Mouse (Mus musculus) midbrain, embryonic 13.5 days (tissue): Measurements from ENCODE around the gene Galns. TPM values are rescaled to one million over a fixed set of nuclear protein-coding genes. Genes with fewer than 3 reads are reported as not detected.
A peak's percentile ranks its signal among the peaks of the same experiment; 100 is the strongest.

Experiments
- ATAC-seq: fragments of 200-750 bp; cut with Nextera tagmentation; 2 replicates; pipeline ENCODE4 v1.8.0; 2017; ENCODE audit warnings: mild to moderate bottlenecking, moderate TSS enrichment, moderate library complexity
- H3K27ac ChIP-seq: fragments of 300-500 bp; sonication (generic); 2 replicates; pipeline ENCODE4 v1.5.1; 2015; ENCODE audit warnings: inconsistent platforms, mild to moderate bottlenecking, moderate library complexity
- H3K27me3 ChIP-seq: fragments of 300-500 bp; sonication (generic); 2 replicates; pipeline ENCODE4 v1.6.1; 2015; ENCODE audit warnings: mild to moderate bottlenecking, inconsistent platforms
- H3K36me3 ChIP-seq: fragments of 300-500 bp; sonication (generic); 2 replicates; pipeline ENCODE4 v1.6.1; 2015; ENCODE audit warnings: mild to moderate bottlenecking, inconsistent platforms
- H3K4me1 ChIP-seq: fragments of 300-500 bp; sonication (generic); replicated peaks from 2 replicates; pipeline ENCODE4 v1.6.1; 2015; ENCODE audit warnings: inconsistent platforms
- H3K4me2 ChIP-seq: fragments of 300-500 bp; sonication (generic); replicated peaks from 2 replicates; pipeline ENCODE4 v1.6.1; 2015; ENCODE audit warnings: moderate library complexity, mild to moderate bottlenecking, inconsistent platforms
- H3K4me3 ChIP-seq: fragments of 300-500 bp; sonication (generic); replicated peaks from 2 replicates; pipeline ENCODE4 v1.5.1; 2015; ENCODE audit warnings: mild to moderate bottlenecking, inconsistent platforms
- H3K9ac ChIP-seq: fragments of 300-500 bp; sonication (generic); replicated peaks from 2 replicates; pipeline ENCODE4 v1.6.1; 2015; ENCODE audit warnings: mild to moderate bottlenecking, inconsistent platforms
- H3K9me3 ChIP-seq: fragments of 300-500 bp; sonication (generic); 2 replicates; pipeline ENCODE4 v1.6.1; 2016; ENCODE audit warnings: mild to moderate bottlenecking, inconsistent platforms
- WGBS: fragments of 180-500 bp; shearing (Covaris S2); methylation state at CpG from one replicate; pipeline ENCODE4 v1.1.7; 2015; 5-methylcytosine and 5-hydroxymethylcytosine counted together
- polyA plus RNA-seq: library from polyadenylated mRNA; unstranded; fragments of >200 nt; fragmentation: Nextera tagmentation; extraction: Ambion mirVana; gene quantifications from 2 replicates; pipeline ENCODE4 v1.2.1, GENCODE M21; 2015

Galns gene
- polyA plus RNA-seq = 3.9 and 4.7 TPM in 2 replicates

GRCm38 (mm10) chr8:122611295-122612133 lies at the start of gene Galns, which contains the start of gene Trappc2l:
Galns (minus strand) TSS chr8:122611463.
Trappc2l (plus strand) TSS chr8:122611640.
- Histone ChIP-seq H3K9me3 (no peaks in the 10 kb centered on the region), H3K9ac (peak within 1 kb of the TSS; percentile 72), H3K4me1 (peaks cover 21% of the 10 kb centered on the region), H3K27me3 (no peaks in the 10 kb centered on the region), H3K27ac (peak within 1 kb of the TSS; percentile 91), H3K4me3 (peak within 1 kb of the TSS; percentile 61), H3K36me3 (0 out of 2 replicates have a peak, but pooled peaks cover 7% of the 10 kb centered on the region), H3K4me2 (peak within 1 kb of the TSS; percentile 93)
- under 1% methylated on average over 46 of the region's 57 CpGs for WGBS
- peak; percentile 95 for ATAC-seq

DNA sequence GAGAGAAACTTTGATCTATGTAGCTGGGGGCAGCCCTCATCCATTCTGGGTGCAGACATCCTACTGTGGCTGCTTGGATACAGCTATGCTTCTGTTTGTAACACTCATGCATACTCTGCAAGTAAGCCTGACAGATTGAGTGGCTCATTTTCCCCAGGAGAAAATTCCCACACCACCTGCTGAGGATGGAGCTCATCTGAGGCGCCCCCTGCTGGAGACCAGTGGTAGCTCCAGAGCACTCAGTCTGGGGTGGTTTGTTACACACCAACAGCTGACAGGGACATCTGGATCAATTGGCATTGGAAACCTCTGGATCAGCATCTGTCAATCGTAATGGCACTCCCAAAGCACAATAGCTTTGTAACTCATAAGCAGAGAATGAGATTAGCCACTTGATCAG lies 48.8 kb upstream of the Galns start:
- no peak overlapping the region for H3K27ac ChIP-seq
- H3K27me3 ChIP-seq = no peaks in the 10 kb centered on the region
- ATAC-seq = no peak
- no peaks in the 10 kb centered on the region for H3K9me3 ChIP-seq
- peaks cover 54% of the 10 kb centered on the region for H3K4me1 ChIP-seq
- WGBS = 80% methylated on average over 2 of the region's 2 CpGs
- no peak overlapping the region for H3K4me2 ChIP-seq
- no peaks in the 10 kb centered on the region for H3K36me3 ChIP-seq
- no peak overlapping the region for H3K4me3 ChIP-seq
- no peak overlapping the region for H3K9ac ChIP-seq

- 82% methylated on average over 9 of the region's 9 CpGs for WGBS
Observed at GRCm38 (mm10) chr8:122658807-122659160, 47.5 kb upstream of the Galns start.

DNA sequence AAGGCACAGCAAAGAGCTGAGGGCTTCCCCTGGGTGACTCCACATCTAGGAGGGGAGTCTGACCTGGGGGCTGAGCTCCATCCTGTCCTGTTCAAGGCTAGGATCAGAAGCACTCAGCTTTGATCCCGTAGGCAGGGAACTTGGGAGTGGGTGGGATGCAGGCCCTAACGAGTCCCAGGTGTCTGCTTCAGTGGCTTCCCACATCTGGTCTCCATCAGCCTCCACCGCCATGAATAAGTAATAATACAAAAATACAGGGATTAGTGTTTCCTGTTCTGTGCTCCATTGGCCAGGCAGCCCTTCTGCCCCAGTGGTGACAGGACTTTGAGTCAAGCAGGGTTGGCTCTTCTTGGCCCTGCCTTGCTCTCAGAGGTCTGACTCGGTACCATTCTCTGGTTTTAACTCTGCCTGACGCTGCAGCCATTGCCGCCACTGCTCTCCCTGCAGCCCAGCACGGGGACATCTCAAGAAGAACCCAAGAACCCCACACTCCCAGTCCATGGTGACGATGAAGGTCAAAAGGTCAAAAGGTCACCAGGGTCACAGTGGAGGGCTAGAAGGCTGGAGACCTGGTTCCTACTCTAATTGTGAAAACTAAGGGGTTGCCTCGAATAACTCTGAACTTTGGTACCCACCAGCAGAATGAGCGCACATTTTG lies 47.0 kb upstream of the Galns start:
- Histone ChIP-seq H3K27me3 (no peaks in the 10 kb centered on the region), H3K36me3 (no peaks in the 10 kb centered on the region), H3K4me1 (peaks cover 41% of the 10 kb centered on the region), H3K9ac (no peak overlapping the region), H3K4me2 (no peak overlapping the region), H3K4me3 (no peak overlapping the region), H3K9me3 (no peaks in the 10 kb centered on the region), H3K27ac (no peak overlapping the region)
- no peak for ATAC-seq
- 72% methylated on average over 10 of the region's 10 CpGs for whole genome bisulfite sequencing

More at GRCm38 (mm10) chr8:122658807-122659160, 47.5 kb upstream of the Galns start:
- H3K9me3 ChIP-seq = no peaks in the 10 kb centered on the region
- no peak overlapping the region for H3K4me3 ChIP-seq
- no peak overlapping the region for H3K4me2 ChIP-seq
- H3K4me1 ChIP-seq = peaks cover 42% of the 10 kb centered on the region
- no peaks in the 10 kb centered on the region for H3K27me3 ChIP-seq
- no peaks in the 10 kb centered on the region for H3K36me3 ChIP-seq
- H3K9ac ChIP-seq = no peak overlapping the region
- no peak overlapping the region for H3K27ac ChIP-seq
- no peak for ATAC-seq

- no peaks in the 10 kb centered on the region for H3K9me3 ChIP-seq
- H3K27me3 ChIP-seq = no peaks in the 10 kb centered on the region
- no peak overlapping the region for H3K4me2 ChIP-seq
- H3K36me3 ChIP-seq = no peaks in the 10 kb centered on the region
- WGBS = 91% methylated on average over 13 of the region's 13 CpGs
- no peak for ATAC-seq
- H3K4me1 ChIP-seq = peaks cover 44% of the 10 kb centered on the region
- H3K27ac ChIP-seq = no peak overlapping the region
- no peak overlapping the region for H3K4me3 ChIP-seq
- no peak overlapping the region for H3K9ac ChIP-seq
Observed at GRCm38 (mm10) chr8:122656056-122656999, 45.1 kb upstream of the Galns start.

DNA sequence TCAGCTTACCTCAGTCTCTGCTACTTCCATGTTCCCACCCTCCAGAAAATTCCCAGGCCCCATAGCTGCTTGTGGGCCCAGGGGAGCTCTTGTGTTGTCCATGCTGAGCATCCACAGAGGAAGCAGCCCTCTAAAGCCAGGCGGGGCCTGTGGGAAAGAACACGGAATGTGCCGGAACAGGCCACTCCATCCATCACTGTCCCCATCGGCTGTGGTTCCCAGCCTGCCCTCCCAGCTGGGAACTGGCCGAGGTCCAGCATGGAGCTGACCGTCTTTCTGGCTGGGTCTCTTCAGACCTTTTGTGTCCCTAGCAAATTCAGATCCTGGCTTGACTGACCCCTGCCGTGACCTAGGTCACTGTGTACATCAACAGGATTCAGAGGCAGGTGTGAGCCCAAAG lies 43.5 kb upstream of the Galns start:
- Histone ChIP-seq H3K4me2 (no peak overlapping the region), H3K4me3 (no peak overlapping the region), H3K9me3 (no peaks in the 10 kb centered on the region), H3K36me3 (peaks cover 9% of the 10 kb centered on the region), H3K4me1 (peaks cover 44% of the 10 kb centered on the region), H3K27ac (no peak overlapping the region), H3K9ac (no peak overlapping the region), H3K27me3 (no peaks in the 10 kb centered on the region)
- 78% methylated on average over 7 of the region's 7 CpGs for WGBS
- ATAC-seq = no peak

DNA sequence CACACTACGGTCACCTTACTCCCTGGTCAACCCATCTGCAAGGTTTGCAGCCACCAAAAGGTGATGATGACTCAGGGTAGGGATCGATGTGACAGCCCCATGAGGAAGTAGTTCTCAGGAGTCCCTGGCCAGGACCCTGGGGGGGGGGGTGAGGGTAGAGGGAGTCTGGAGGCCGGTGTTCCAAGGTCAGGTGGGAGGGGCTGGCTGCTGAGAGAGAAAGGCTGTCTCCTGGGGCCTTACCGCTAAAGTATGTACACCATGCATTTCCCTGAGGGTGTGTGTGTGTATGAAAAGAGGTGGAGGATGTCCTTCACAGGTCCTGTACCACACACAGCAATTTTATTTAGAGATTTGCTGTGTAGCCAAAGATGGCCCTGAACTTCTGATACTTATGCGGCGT lies 41.4 kb upstream of the Galns start:
- no peak overlapping the region for H3K4me3 ChIP-seq
- H3K27me3 ChIP-seq = no peaks in the 10 kb centered on the region
- 76% methylated on average over 6 of the region's 6 CpGs for WGBS
- peaks cover 30% of the 10 kb centered on the region for H3K4me1 ChIP-seq
- no peak overlapping the region for H3K9ac ChIP-seq
- H3K9me3 ChIP-seq = no peaks in the 10 kb centered on the region
- ATAC-seq = no peak
- H3K4me2 ChIP-seq = no peak overlapping the region
- H3K27ac ChIP-seq = no peak overlapping the region
- peaks cover 30% of the 10 kb centered on the region for H3K36me3 ChIP-seq

DNA sequence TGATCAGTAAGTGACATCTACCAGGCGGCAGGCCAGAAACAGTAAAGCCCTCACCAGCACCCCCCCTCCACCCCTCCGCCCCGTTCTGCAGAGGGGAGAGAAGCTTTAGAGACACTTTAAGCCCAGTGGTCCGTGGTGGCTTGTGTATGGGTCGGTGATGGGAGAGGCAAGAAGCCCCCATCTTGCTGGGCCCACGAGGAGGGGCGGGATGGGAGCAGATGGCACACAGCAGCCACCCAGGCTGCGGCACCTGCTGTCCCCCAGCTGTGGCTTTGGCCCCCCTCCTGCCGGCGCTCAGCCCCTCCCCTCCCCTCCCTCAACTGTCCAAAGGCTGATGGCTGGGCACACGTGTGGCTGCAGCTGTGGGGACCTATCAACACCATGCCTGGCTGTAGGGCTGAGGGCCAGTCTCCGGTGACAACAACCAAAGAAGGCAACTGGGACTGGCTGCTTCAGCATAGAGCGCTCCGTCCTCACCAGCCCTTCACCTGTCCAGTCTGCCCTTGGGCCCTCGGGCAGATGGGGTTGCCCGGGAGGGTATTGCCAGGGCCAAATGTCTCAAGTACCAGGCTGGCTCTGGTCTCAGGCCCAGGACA lies 40.2 kb upstream of the Galns start:
- H3K4me2 ChIP-seq = no peak overlapping the region
- no peaks in the 10 kb centered on the region for H3K27me3 ChIP-seq
- H3K27ac ChIP-seq = peak overlapping the region; percentile 35
- 59% methylated on average over 16 of the region's 16 CpGs for WGBS
- H3K9me3 ChIP-seq = no peaks in the 10 kb centered on the region
- peaks cover 30% of the 10 kb centered on the region for H3K4me1 ChIP-seq
- H3K36me3 ChIP-seq = peaks cover 40% of the 10 kb centered on the region
- no peak overlapping the region; the same call in 1 of the 2 replicates for H3K9ac ChIP-seq
- no peak overlapping the region for H3K4me3 ChIP-seq
- ATAC-seq = peak; percentile 72

- Histone ChIP-seq H3K4me2 (no peak overlapping the region), H3K27ac (no peak overlapping the region), H3K27me3 (no peaks in the 10 kb centered on the region), H3K4me3 (no peak overlapping the region), H3K4me1 (peaks cover 28% of the 10 kb centered on the region), H3K9ac (no peak overlapping the region), H3K9me3 (no peaks in the 10 kb centered on the region), H3K36me3 (peaks cover 55% of the 10 kb centered on the region)
- no peak for ATAC-seq
- 82% methylated on average over 15 of the region's 15 CpGs for WGBS
Observed at GRCm38 (mm10) chr8:122648192-122648970, 37.1 kb upstream of the Galns start.

- Histone ChIP-seq H3K27ac (no peak overlapping the region), H3K4me1 (peaks cover 10% of the 10 kb centered on the region), H3K36me3 (peaks cover 72% of the 10 kb centered on the region), H3K4me3 (no peak overlapping the region), H3K27me3 (no peaks in the 10 kb centered on the region), H3K9me3 (no peaks in the 10 kb centered on the region), H3K4me2 (no peak overlapping the region), H3K9ac (no peak overlapping the region)
- no peak for ATAC-seq
- WGBS = 87% methylated on average over 16 of the region's 16 CpGs
Observed at GRCm38 (mm10) chr8:122646337-122646736, 35.1 kb upstream of the Galns start.
